Mouse (Mus musculus) macrophage (primary cell): ENCODE data around the gene Tmem237. TPM values are rescaled to one million over a fixed set of nuclear protein-coding genes. Genes with fewer than 3 reads are reported as not detected.

Experiments
- H3K27ac ChIP-seq: fragments of 350-480 bp; formaldehyde crosslinking; 2 replicates; pipeline ENCODE4 v1.9.0; 2021
- H3K36me3 ChIP-seq: fragments of 350-480 bp; formaldehyde crosslinking; 2 replicates; pipeline ENCODE4 v1.9.0; 2021; ENCODE audit errors: inconsistent target
- H3K4me3 ChIP-seq: fragments of 350-480 bp; formaldehyde crosslinking; 2 replicates; pipeline ENCODE4 v1.9.0; 2021; ENCODE audit errors: inconsistent target
- H3K79me2 ChIP-seq: fragments of 350-480 bp; formaldehyde crosslinking; 2 replicates; pipeline ENCODE4 v1.9.0; 2021; ENCODE audit errors: inconsistent target
- WGBS: methylation state at CpG from one replicate; pipeline ENCODE4 v1.1.7; 2026; ENCODE audit warnings: inconsistent platforms; ENCODE audit not compliant: missing documents; 5-methylcytosine and 5-hydroxymethylcytosine counted together
- polyA plus RNA-seq: library from polyadenylated mRNA; stranded (reverse); fragments of 250-400 nt; gene quantifications from 3 replicates; pipeline ENCODE4 v1.2.4, GENCODE M21; 2018; ENCODE audit warnings: inconsistent platforms

Gene Tmem237
- polyA plus RNA-seq, 1 experiment from 2014 or later = 9.3 TPM

- Histone ChIP-seq H3K27ac (no peak overlapping the region), H3K36me3 (no peaks in the 10 kb centered on the region), H3K4me3 (no peak overlapping the region), H3K79me2 (no peaks in the 10 kb centered on the region)
- 61% methylated on average over 5 of the region's 5 CpGs for WGBS
These were observed 30.3 kb upstream of the Tmem237 start for GRCm38 (mm10) chr1:59150542-59150941.

GRCm38 (mm10) chr1:59144543-59144942 is 24.3 kb upstream of the Tmem237 start:
- Histone ChIP-seq H3K27ac (no peak overlapping the region), H3K36me3 (no peaks in the 10 kb centered on the region), H3K4me3 (no peak overlapping the region), H3K79me2 (no peaks in the 10 kb centered on the region)
- WGBS = 92% methylated on average over 10 of the region's 10 CpGs

- H3K4me3 ChIP-seq = no peak overlapping the region
- H3K36me3 ChIP-seq = no peaks in the 10 kb centered on the region
- H3K27ac ChIP-seq = no peak overlapping the region
- no peaks in the 10 kb centered on the region for H3K79me2 ChIP-seq
These were observed 22.6 kb upstream of the Tmem237 start for GRCm38 (mm10) chr1:59142809-59143208.

GRCm38 (mm10) chr1:59134419-59134818 is 14.2 kb upstream of the Tmem237 start:
- no peaks in the 10 kb centered on the region for H3K36me3 ChIP-seq
- WGBS = 89% methylated on average over 5 of the region's 5 CpGs
- H3K27ac ChIP-seq = no peak overlapping the region
- H3K79me2 ChIP-seq = no peaks in the 10 kb centered on the region
- no peak overlapping the region for H3K4me3 ChIP-seq

- WGBS = 95% methylated on average over 7 of the region's 7 CpGs
- Histone ChIP-seq H3K4me3 (no peak overlapping the region), H3K79me2 (no peaks in the 10 kb centered on the region), H3K36me3 (no peaks in the 10 kb centered on the region), H3K27ac (no peak overlapping the region)
These were observed 8.7 kb upstream of the Tmem237 start for GRCm38 (mm10) chr1:59128879-59129278.

- no peaks in the 10 kb centered on the region for H3K36me3 ChIP-seq
- WGBS = 86% methylated on average over 5 of the region's 5 CpGs
These were observed 5.3 kb upstream of the Tmem237 start for GRCm38 (mm10) chr1:59125558-59125957.

GRCm38 (mm10) chr1:59110524-59110923 is 9.7 kb downstream of the Tmem237 start:
- 96% methylated on average over 8 of the region's 8 CpGs for WGBS
- Histone ChIP-seq H3K36me3 (no peaks in the 10 kb centered on the region), H3K27ac (no peak overlapping the region)

More at GRCm38 (mm10) chr1:59125558-59125957, 5.3 kb upstream of the Tmem237 start:
- Histone ChIP-seq H3K4me3 (no peak overlapping the region), H3K27ac (no peak overlapping the region), H3K79me2 (no peaks in the 10 kb centered on the region)

GRCm38 (mm10) chr1:59102071-59102470 is 18.1 kb downstream of the Tmem237 start:
- Histone ChIP-seq H3K36me3 (no peaks in the 10 kb centered on the region), H3K27ac (no peak overlapping the region), H3K4me3 (no peak overlapping the region), H3K79me2 (no peaks in the 10 kb centered on the region)
- WGBS = 94% methylated on average over 6 of the region's 6 CpGs

More at GRCm38 (mm10) chr1:59110524-59110923, 9.7 kb downstream of the Tmem237 start:
- Histone ChIP-seq H3K79me2 (no peaks in the 10 kb centered on the region), H3K4me3 (no peak overlapping the region)

- Histone ChIP-seq H3K4me3 (no peak overlapping the region), H3K27ac (no peak overlapping the region), H3K36me3 (no peaks in the 10 kb centered on the region), H3K79me2 (no peaks in the 10 kb centered on the region)
- WGBS = 97% methylated on average over 5 of the region's 5 CpGs
These were observed 19.2 kb downstream of the Tmem237 start for GRCm38 (mm10) chr1:59101020-59101419.

GRCm38 (mm10) chr1:59094705-59095104 is 25.5 kb downstream of the Tmem237 start, which contains the start of gene C2cd6:
TSS of gene C2cd6 (minus strand) at chr1:59094900.
- no peak within 1 kb of the TSS for H3K27ac ChIP-seq
- H3K36me3 ChIP-seq = no peaks in the 10 kb centered on the region
- no peaks in the 10 kb centered on the region for H3K79me2 ChIP-seq
- H3K4me3 ChIP-seq = no peak within 1 kb of the TSS
- 90% methylated on average over 18 of the region's 19 CpGs for WGBS

- no peaks in the 10 kb centered on the region for H3K36me3 ChIP-seq
- 19% methylated on average over 3 of the region's 3 CpGs for WGBS
- no peak overlapping the region for H3K4me3 ChIP-seq
- no peaks in the 10 kb centered on the region for H3K79me2 ChIP-seq
- no peak overlapping the region for H3K27ac ChIP-seq
These were observed 49.3 kb downstream of the Tmem237 start for GRCm38 (mm10) chr1:59070867-59071266.

GRCm38 (mm10) chr1:59067976-59068375 is 52.2 kb downstream of the Tmem237 start:
- H3K4me3 ChIP-seq = no peak overlapping the region
- no peaks in the 10 kb centered on the region for H3K36me3 ChIP-seq
- H3K27ac ChIP-seq = no peak overlapping the region
- H3K79me2 ChIP-seq = no peaks in the 10 kb centered on the region
- WGBS = 57% methylated on average over 3 of the region's 3 CpGs

GRCm38 (mm10) chr1:59063697-59064096 is 56.5 kb downstream of the Tmem237 start:
- H3K4me3 ChIP-seq = no peak overlapping the region
- no peak overlapping the region for H3K27ac ChIP-seq
- WGBS = 65% methylated on average over 3 of the region's 3 CpGs
- no peaks in the 10 kb centered on the region for H3K36me3 ChIP-seq
- H3K79me2 ChIP-seq = no peaks in the 10 kb centered on the region

- Histone ChIP-seq H3K79me2 (no peaks in the 10 kb centered on the region), H3K4me3 (no peak overlapping the region), H3K27ac (no peak overlapping the region), H3K36me3 (no peaks in the 10 kb centered on the region)
- WGBS = 93% methylated on average over 2 of the region's 2 CpGs
These were observed 63.3 kb downstream of the Tmem237 start for GRCm38 (mm10) chr1:59056955-59057354.

GRCm38 (mm10) chr1:59051306-59051705 is 68.9 kb downstream of the Tmem237 start:
- Histone ChIP-seq H3K4me3 (no peak overlapping the region), H3K36me3 (no peaks in the 10 kb centered on the region)
- WGBS = 60% methylated on average over 2 of the region's 2 CpGs

More at GRCm38 (mm10) chr1:59051306-59051705, 68.9 kb downstream of the Tmem237 start:
- H3K27ac ChIP-seq = no peak overlapping the region
- no peaks in the 10 kb centered on the region for H3K79me2 ChIP-seq
